Mouse (Mus musculus) urinary bladder, adult 2 months (tissue): ENCODE results near the gene Olfr1044. TPM values are rescaled to one million over a fixed set of nuclear protein-coding genes. Genes with fewer than 3 reads are reported as not detected.
"Not testable (repeated sequence)": the region's sequence is repeated elsewhere in the genome, so short reads cannot be mapped to it uniquely, and the experiment has no call there.

Source experiments
- DNase-seq: peaks from one replicate; pipeline ENCODE4 v3.0.0; 2022; ENCODE audit warnings: low spot score
- polyA plus RNA-seq: library from polyadenylated mRNA; depleted of rRNA; stranded (reverse); fragments of >200 nt; gene quantifications from 2 replicates; pipeline ENCODE4 v1.2.3, GENCODE M21; 2012; rRNA removed

The Olfr1044 gene
- not detected in 2 replicates for polyA plus RNA-seq

GRCm38 (mm10) chr2:86177720-86178119, at the start of gene Olfr1044:
Gene Olfr1044 (minus strand): TSS chr2:86177820.
- DNase-seq, result no peak

GRCm38 (mm10) chr2:86219214-86219613, 41.6 kb upstream of the Olfr1044 start, which contains the start of gene Olfr1046:
Gene Olfr1046 (minus strand): TSS chr2:86219314.
- no peak for DNase-seq

- DNase-seq, result no peak
Observed at GRCm38 (mm10) chr2:86202909-86203308, 25.3 kb upstream of the Olfr1044 start, which contains the start of gene Olfr1045. Gene Olfr1045 (minus strand): TSS chr2:86203009.

- DNase-seq, result no peak
Observed at GRCm38 (mm10) chr2:86195863-86196262, 18.2 kb upstream of the Olfr1044 start.

GRCm38 (mm10) chr2:86185583-86185982, 8.0 kb upstream of the Olfr1044 start, which contains the start of gene Olfr52:
Gene Olfr52 (minus strand): TSS chr2:86185683.
- no peak for DNase-seq

GRCm38 (mm10) chr2:86179950-86180349, 2.3 kb upstream of the Olfr1044 start:
- no peak for DNase-seq

- not testable (repeated sequence) for DNase-seq
Observed at GRCm38 (mm10) chr2:86175422-86175821, 2.2 kb downstream of the Olfr1044 start.

- no peak for DNase-seq
Observed at GRCm38 (mm10) chr2:86167422-86167821, 10.2 kb downstream of the Olfr1044 start, which contains the start of gene Olfr1043. Gene Olfr1043 (minus strand): TSS chr2:86167522.

GRCm38 (mm10) chr2:86161738-86162137, 15.9 kb downstream of the Olfr1044 start, which contains the start of gene Olfr1042:
Gene Olfr1042 (minus strand): TSS chr2:86161838.
- no peak for DNase-seq

- DNase-seq, result no peak
Observed at GRCm38 (mm10) chr2:86146632-86147031, 31.0 kb downstream of the Olfr1044 start, which contains the start of gene Olfr1040. Gene Olfr1040 (minus strand): TSS chr2:86146732.

GRCm38 (mm10) chr2:86135828-86136227, 41.8 kb downstream of the Olfr1044 start, which contains the start of gene Olfr1039:
Gene Olfr1039 (minus strand): TSS chr2:86135928.
- no peak for DNase-seq

Other genes starting within 250 kb of the Olfr1044 start
- not detected in 2 replicates for gene Olfr1028, start 227.4 kb downstream of the Olfr1044 start, polyA plus RNA-seq
- 0.04 TPM in 1 of 2 replicates, not detected in the other for gene Olfr1029, start 203.9 kb downstream of the Olfr1044 start, polyA plus RNA-seq
- not detected in 2 replicates for gene Olfr1030, start 198.5 kb downstream of the Olfr1044 start, polyA plus RNA-seq
- gene Olfr1031, start 187.5 kb downstream of the Olfr1044 start, polyA plus RNA-seq, result not detected in 2 replicates
- gene Olfr1032, start 172.3 kb downstream of the Olfr1044 start, polyA plus RNA-seq, result not detected in 2 replicates
- gene Olfr1033, start 157.2 kb downstream of the Olfr1044 start, polyA plus RNA-seq, result 3.9 and 4.5 TPM in 2 replicates
- gene Olfr1034, start 132.0 kb downstream of the Olfr1044 start, polyA plus RNA-seq, result 0.68 and 0.85 TPM in 2 replicates
- gene Olfr1036, start 103.8 kb downstream of the Olfr1044 start, polyA plus RNA-seq, result not detected in 2 replicates
- not detected in 2 replicates for gene Olfr1037, start 90.4 kb downstream of the Olfr1044 start, polyA plus RNA-seq
- gene Olfr1039, start 41.9 kb downstream of the Olfr1044 start, polyA plus RNA-seq, result not detected in 2 replicates
- not detected in 2 replicates for gene Olfr1040, start 31.1 kb downstream of the Olfr1044 start, polyA plus RNA-seq
- gene Olfr1042, start 16.0 kb downstream of the Olfr1044 start, polyA plus RNA-seq, result not detected in 2 replicates
- not detected in 2 replicates for gene Olfr1043, start 10.3 kb downstream of the Olfr1044 start, polyA plus RNA-seq
- gene Olfr52, start 7.9 kb upstream of the Olfr1044 start, polyA plus RNA-seq, result not detected in 2 replicates
- gene Olfr1045, start 25.2 kb upstream of the Olfr1044 start, polyA plus RNA-seq, result not detected in 2 replicates
- gene Olfr1046, start 41.5 kb upstream of the Olfr1044 start, polyA plus RNA-seq, result not detected in 2 replicates
- gene Olfr1047, start 53.6 kb upstream of the Olfr1044 start, polyA plus RNA-seq, result not detected in 2 replicates
- not detected in 2 replicates for gene Olfr1048, start 62.5 kb upstream of the Olfr1044 start, polyA plus RNA-seq
- not detected in 2 replicates for gene Olfr1049, start 80.5 kb upstream of the Olfr1044 start, polyA plus RNA-seq
- not detected in 2 replicates for gene Olfr1051, start 101.3 kb upstream of the Olfr1044 start, polyA plus RNA-seq
- not detected in 2 replicates for gene Olfr1052, start 114.6 kb upstream of the Olfr1044 start, polyA plus RNA-seq
- gene Olfr1053, start 137.5 kb upstream of the Olfr1044 start, polyA plus RNA-seq, result not detected in 2 replicates
- not detected in 2 replicates for gene Olfr1054, start 157.6 kb upstream of the Olfr1044 start, polyA plus RNA-seq
- not detected in 2 replicates for gene Olfr1055, start 172.5 kb upstream of the Olfr1044 start, polyA plus RNA-seq
- not detected in 2 replicates for gene Olfr1056, start 184.6 kb upstream of the Olfr1044 start, polyA plus RNA-seq
- not detected in 2 replicates for gene Olfr1057, start 200.6 kb upstream of the Olfr1044 start, polyA plus RNA-seq
- gene Olfr1058, start 210.7 kb upstream of the Olfr1044 start, polyA plus RNA-seq, result not detected in 2 replicates
- gene Olfr1061, start 236.2 kb upstream of the Olfr1044 start, polyA plus RNA-seq, result not detected in 2 replicates
- not detected in 2 replicates for gene Olfr1062, start 248.9 kb upstream of the Olfr1044 start, polyA plus RNA-seq